Mouse (Mus musculus): ENCODE measurements around the gene Zfp664. TPM values are rescaled to one million over a fixed set of nuclear protein-coding genes. Genes with fewer than 3 reads are reported as not detected.

Gene Zfp664
- polyA plus RNA-seq, 1 experiment from 2014 or later: 174 TPM

DNA sequence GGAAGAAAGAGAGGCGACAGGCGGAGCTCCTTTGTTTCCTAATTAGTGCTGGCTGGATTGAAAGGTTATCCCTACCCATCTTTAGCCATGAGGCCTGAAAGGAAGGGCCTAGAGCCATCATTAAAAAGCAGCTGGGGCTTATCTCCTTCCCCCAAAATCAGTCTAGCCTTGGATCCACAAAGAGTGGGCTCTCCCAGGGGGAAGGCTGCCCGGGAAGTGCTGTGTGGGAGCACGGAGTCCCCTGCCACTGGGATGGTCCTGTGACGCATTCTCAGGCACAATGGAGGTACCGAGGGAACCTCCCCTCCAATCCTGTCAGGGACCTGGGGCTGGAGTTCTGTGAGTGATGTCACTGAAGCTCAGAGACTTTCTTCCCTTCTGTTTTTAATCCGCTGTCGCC lies 68.6 kb downstream of the Zfp664 start:
- H3K36me3 ChIP-seq: no peaks in the 10 kb centered on the region
- peak overlapping the region; percentile 63 for H3K27ac ChIP-seq
- H3K4me3 ChIP-seq (replicated peaks): no peak overlapping the region
- H3K4me1 ChIP-seq (replicated peaks): peaks cover 21% of the 10 kb centered on the region
- 0 out of 2 replicates have a peak, but pooled peaks cover 2% of the 10 kb centered on the region for H3K9me3 ChIP-seq
- 6% methylated on average over 8 of the region's 8 CpGs for WGBS
- peak; percentile 73 for ATAC-seq
- H3K4me2 ChIP-seq (replicated peaks): no peak overlapping the region
- H3K9ac ChIP-seq (replicated peaks): no peak overlapping the region
- no peaks in the 10 kb centered on the region for H3K27me3 ChIP-seq

DNA sequence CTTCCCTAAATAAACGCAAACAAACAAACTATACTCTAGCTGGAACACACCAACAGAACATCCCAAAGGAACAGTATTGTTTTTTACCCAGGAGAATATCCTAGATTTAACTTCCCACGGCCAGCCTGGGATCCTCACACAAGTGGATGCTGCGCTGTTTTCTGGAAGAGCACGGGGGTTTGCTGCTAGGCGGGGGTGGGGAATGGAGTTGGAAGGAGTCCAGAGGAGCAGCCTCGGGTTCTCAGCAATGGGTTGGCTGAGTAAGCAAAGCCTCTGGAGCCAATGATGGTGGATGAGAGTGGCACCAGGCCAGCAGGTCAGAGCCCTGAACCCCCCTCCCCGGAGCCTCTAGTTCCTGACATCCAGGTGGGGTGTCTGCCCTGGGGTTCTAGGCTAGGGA lies 72.1 kb downstream of the Zfp664 start:
- peaks cover 5% of the 10 kb centered on the region for H3K9me3 ChIP-seq
- no peak for ATAC-seq
- H3K4me3 ChIP-seq (replicated peaks): no peak overlapping the region
- H3K9ac ChIP-seq (replicated peaks): no peak overlapping the region
- H3K4me1 ChIP-seq (replicated peaks): peaks cover 21% of the 10 kb centered on the region
- no peaks in the 10 kb centered on the region for H3K27me3 ChIP-seq
- H3K36me3 ChIP-seq: no peaks in the 10 kb centered on the region
- 66% methylated on average over 7 of the region's 7 CpGs for WGBS
- H3K27ac ChIP-seq: no peak overlapping the region
- no peak overlapping the region for H3K4me2 ChIP-seq (replicated peaks)

DNA sequence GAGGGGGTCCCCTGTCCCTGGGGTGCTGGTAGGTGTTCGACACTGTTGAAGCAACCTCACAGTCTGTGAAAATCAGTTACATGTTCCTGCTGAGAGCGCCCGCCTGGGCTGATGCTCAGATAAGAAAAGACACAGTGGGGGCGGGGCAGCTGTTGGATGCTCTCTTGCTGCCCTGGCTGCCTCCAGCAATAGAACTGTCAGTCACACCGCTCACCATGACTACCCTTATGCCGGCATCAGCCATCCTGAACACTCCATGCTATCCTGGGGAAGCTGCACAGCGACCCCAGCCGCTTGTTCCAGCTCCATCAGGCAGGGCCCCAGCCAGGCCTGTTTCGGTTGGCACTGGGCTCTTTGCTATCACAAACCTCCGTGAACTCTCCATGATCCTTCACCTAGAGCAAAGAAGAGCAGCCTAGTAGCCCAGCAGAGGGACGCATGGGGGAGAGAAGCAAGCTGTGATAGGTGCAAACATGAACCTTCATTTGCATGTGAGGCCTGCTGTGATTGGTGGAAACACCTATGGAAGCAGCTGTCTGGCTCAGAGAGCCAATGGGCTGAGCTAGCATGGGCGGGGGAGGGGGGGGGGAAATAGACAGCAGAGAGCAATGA lies 80.8 kb downstream of the Zfp664 start:
- Histone ChIP-seq H3K4me2 (replicated peaks) (no peak overlapping the region), H3K4me1 (replicated peaks) (peaks cover 8% of the 10 kb centered on the region), H3K27ac (peak overlapping the region; percentile 53; the same call in 1 of the 2 replicates), H3K27me3 (no peaks in the 10 kb centered on the region), H3K4me3 (replicated peaks) (no peak overlapping the region), H3K9ac (replicated peaks) (no peak overlapping the region), H3K9me3 (peaks cover 11% of the 10 kb centered on the region), H3K36me3 (no peaks in the 10 kb centered on the region)
- peak; percentile 75 for ATAC-seq
- 54% methylated on average over 12 of the region's 12 CpGs for WGBS

DNA sequence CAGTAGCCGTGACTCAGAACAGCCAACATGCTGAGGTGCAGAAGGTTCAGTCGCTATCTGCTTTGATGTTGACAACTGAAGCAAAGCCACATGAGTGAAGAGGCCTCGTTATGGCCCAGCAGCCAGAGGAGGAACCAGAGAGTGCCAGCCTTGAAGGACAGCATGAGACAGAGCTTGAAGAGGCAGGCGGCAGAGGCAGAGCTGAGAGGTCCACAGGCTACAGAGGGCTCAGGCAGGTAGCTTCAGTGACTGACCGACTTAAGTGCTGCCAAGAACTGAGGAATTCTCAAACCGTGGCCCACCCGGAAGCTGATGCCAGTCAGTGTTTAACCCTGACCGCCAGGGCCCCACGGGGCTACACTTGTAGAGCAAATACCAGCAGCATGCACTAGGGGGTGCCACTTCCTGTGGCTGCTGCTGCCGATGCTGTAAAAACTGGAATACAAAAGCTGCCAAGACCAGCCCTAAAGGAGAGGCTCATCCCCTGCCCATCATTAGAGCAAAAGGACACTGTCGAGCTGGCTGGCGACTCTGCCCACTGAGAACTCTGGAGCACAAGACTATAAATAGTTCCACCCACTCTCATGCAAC lies 81.4 kb downstream of the Zfp664 start:
- Histone ChIP-seq H3K4me2 (replicated peaks) (no peak overlapping the region), H3K27me3 (no peaks in the 10 kb centered on the region), H3K36me3 (no peaks in the 10 kb centered on the region), H3K9me3 (peaks cover 11% of the 10 kb centered on the region), H3K27ac (peak overlapping the region; percentile 53; the same call in 1 of the 2 replicates), H3K9ac (replicated peaks) (no peak overlapping the region), H3K4me1 (replicated peaks) (peaks cover 8% of the 10 kb centered on the region), H3K4me3 (replicated peaks) (no peak overlapping the region)
- ATAC-seq: peak; percentile 63
- WGBS: 72% methylated on average over 12 of the region's 12 CpGs

DNA sequence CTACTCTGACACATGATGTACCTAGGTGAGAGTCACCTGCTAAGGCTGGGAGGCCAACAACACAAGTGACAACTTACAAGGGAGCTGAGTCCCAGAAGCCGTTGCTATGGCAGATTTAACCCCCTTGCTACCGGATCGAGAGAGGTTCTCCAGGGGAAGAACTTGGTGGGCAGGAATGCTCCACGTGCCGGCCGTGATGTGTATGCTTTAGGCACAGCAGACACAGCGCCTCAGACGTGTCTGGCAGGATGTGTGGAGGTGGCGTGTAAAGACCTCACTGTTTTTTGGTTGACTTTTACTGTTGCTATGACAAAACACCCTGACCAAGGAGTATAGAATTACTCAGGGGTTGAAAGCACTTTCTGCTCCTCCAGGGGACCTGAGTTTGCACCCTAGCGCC lies 81.9 kb downstream of the Zfp664 start:
- Histone ChIP-seq H3K9me3 (peaks cover 11% of the 10 kb centered on the region), H3K4me1 (replicated peaks) (peaks cover 8% of the 10 kb centered on the region), H3K4me3 (replicated peaks) (no peak overlapping the region), H3K9ac (replicated peaks) (no peak overlapping the region), H3K36me3 (no peaks in the 10 kb centered on the region), H3K27ac (no peak overlapping the region), H3K4me2 (replicated peaks) (no peak overlapping the region), H3K27me3 (no peaks in the 10 kb centered on the region)
- 88% methylated on average over 10 of the region's 10 CpGs for WGBS
- no peak for ATAC-seq

DNA sequence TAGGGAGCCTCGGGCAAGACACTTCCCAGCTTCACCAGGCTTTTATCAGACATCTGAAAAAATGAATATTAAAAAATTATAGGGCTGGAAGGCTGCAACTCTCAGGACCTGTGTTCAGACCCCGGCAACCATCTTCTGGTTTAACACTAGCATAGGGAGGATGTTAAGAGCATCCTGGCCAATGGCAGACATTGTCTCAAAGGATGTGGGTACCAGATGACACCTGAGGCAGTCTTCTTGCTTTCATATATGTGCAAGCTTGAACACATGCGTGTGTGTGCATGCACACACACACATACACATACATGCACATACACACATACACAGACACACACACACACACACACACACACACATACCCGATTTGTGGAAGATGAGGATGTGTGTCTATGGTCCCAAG lies 82.6 kb downstream of the Zfp664 start:
- Histone ChIP-seq H3K4me1 (replicated peaks) (peaks cover 8% of the 10 kb centered on the region), H3K36me3 (no peaks in the 10 kb centered on the region), H3K9ac (replicated peaks) (no peak overlapping the region), H3K27ac (no peak overlapping the region), H3K4me3 (replicated peaks) (no peak overlapping the region), H3K27me3 (no peaks in the 10 kb centered on the region), H3K9me3 (peaks cover 11% of the 10 kb centered on the region), H3K4me2 (replicated peaks) (no peak overlapping the region)
- ATAC-seq: no peak
- 86% methylated on average over 4 of the region's 4 CpGs for WGBS

DNA sequence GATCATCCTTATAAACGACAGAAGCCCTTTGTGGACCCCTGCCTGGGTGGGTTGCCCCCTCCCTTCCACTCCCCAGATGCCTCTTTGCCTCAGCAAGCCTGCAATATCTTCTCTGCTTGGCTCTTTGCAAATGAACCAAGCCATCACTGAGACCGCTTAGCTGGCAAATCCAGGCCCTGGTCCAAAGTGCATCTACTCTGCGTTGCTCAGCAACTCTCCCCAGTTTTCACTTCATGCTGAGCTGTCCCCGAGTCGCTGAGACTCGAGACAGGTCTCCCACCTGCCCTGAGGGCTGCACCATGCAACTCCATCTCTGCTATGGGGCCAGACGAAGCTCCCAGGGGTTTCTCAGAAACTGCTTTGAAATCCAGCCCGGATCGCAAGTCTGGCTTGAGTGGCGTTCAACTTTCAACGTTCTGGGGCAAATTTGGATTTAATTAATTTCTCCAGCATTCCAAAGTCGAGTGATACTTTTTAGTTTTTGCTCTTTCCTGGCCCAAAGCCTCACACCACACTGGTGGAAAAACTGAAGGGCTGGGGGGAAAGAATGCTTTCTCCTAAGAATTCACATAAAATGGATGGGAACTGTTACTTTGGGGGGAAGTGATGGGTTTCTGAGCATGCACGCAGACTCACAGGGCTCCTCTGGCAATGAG lies 88.3 kb downstream of the Zfp664 start:
- peaks cover 8% of the 10 kb centered on the region; the same call in 1 of the 2 replicates for H3K4me1 ChIP-seq (replicated peaks)
- no peak overlapping the region for H3K27ac ChIP-seq
- no peak overlapping the region for H3K9ac ChIP-seq (replicated peaks)
- no peak for ATAC-seq
- no peak overlapping the region for H3K4me3 ChIP-seq (replicated peaks)
- 65% methylated on average over 13 of the region's 13 CpGs for WGBS
- no peaks in the 10 kb centered on the region for H3K36me3 ChIP-seq
- no peaks in the 10 kb centered on the region for H3K27me3 ChIP-seq
- H3K4me2 ChIP-seq (replicated peaks): no peak overlapping the region
- H3K9me3 ChIP-seq: peaks cover 11% of the 10 kb centered on the region

DNA sequence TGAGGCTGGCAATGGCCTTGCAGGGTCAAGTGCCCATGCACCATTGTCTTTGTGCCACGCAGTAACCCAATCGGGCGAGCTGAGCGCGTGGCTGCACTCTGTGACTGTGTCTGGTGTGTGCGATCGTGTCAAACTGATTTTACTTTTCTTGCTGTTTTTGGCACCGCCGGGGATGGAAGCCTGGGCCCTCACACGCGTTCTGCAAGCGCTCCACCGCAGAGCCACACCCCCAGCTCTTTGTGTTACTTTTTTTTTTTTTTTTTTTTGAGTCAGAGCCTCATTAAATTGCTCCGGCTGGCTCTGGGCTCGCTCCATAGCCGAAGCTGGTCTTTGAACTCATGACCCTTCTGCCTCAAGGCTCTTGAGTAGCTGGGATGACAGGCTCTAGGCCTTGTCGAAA lies 88.8 kb downstream of the Zfp664 start:
- 77% methylated on average over 17 of the region's 17 CpGs for WGBS
- peaks cover 11% of the 10 kb centered on the region for H3K9me3 ChIP-seq
- H3K27ac ChIP-seq: no peak overlapping the region
- no peaks in the 10 kb centered on the region for H3K27me3 ChIP-seq
- peaks cover 8% of the 10 kb centered on the region; the same call in 1 of the 2 replicates for H3K4me1 ChIP-seq (replicated peaks)
- no peaks in the 10 kb centered on the region for H3K36me3 ChIP-seq
- no peak overlapping the region for H3K4me2 ChIP-seq (replicated peaks)
- ATAC-seq: no peak
- no peak overlapping the region for H3K4me3 ChIP-seq (replicated peaks)
- H3K9ac ChIP-seq (replicated peaks): no peak overlapping the region

Other genes starting within 250 kb of the Zfp664 start
- gene Atp6v0a2, start 234.1 kb upstream of the Zfp664 start, polyA plus RNA-seq (2015; fragmentation: Nextera tagmentation; extraction: Ambion mirVana): 40.9 and 47.3 TPM in 2 replicates
- 0.08 and 0.13 TPM in 2 replicates for gene Dnah10, start 137.6 kb upstream of the Zfp664 start, polyA plus RNA-seq (2015; fragmentation: Nextera tagmentation; extraction: Ambion mirVana)
- gene Ccdc92, start 267 bp upstream of the Zfp664 start, polyA plus RNA-seq (2015; fragmentation: Nextera tagmentation; extraction: Ambion mirVana): 24.8 and 28.0 TPM in 2 replicates
- gene Rflna, start 140.5 kb downstream of the Zfp664 start, polyA plus RNA-seq (2015; fragmentation: Nextera tagmentation; extraction: Ambion mirVana): 4.9 and 5.1 TPM in 2 replicates

Data from midbrain, embryonic 13.5 days (tissue).